Comparison of ENCODE assay signal across 8 mouse cellular contexts in genomic region chr12:55473250-55474208, GRCm38 (mm10). TPM values are rescaled to one million over a fixed set of nuclear protein-coding genes. Genes with fewer than 3 reads are reported as not detected.
DNase-seq lines count a peak whose midpoint lies in the region; ATAC-seq lines count a peak whose summit lies in the region.

No protein-coding gene starts in this region.

- H3K4me2 ChIP-seq in neural tube, embryonic 13.5 days: no peak overlapping the region
- no peak overlapping the region for H3K4me2 ChIP-seq in neural tube, embryonic 15.5 days
- H3K4me2 ChIP-seq in hindbrain, embryonic 12.5 days (replicated peaks): no peak overlapping the region
- no peak overlapping the region for H3K4me2 ChIP-seq in liver, embryonic 12.5 days
- H3K4me2 ChIP-seq in stomach, embryonic 16.5 days (ENCODE audit: low read depth, low read length): no peak overlapping the region

- no peaks in the 10 kb centered on the region for H3K36me3 ChIP-seq in neural tube, embryonic 13.5 days
- no peaks in the 10 kb centered on the region for H3K36me3 ChIP-seq in neural tube, embryonic 15.5 days
- no peaks in the 10 kb centered on the region for H3K36me3 ChIP-seq in hindbrain, embryonic 12.5 days
- H3K36me3 ChIP-seq in liver, embryonic 12.5 days: no peaks in the 10 kb centered on the region
- H3K36me3 ChIP-seq in stomach, embryonic 16.5 days (ENCODE audit: control insufficient read depth, insufficient read depth, low read length): no peaks in the 10 kb centered on the region

- no peak overlapping the region for H3K27ac ChIP-seq in neural tube, embryonic 13.5 days (replicated peaks)
- no peak overlapping the region; the same call in 1 of the 2 replicates for H3K27ac ChIP-seq in neural tube, embryonic 15.5 days (replicated peaks)
- no peak overlapping the region for H3K27ac ChIP-seq in hindbrain, embryonic 12.5 days
- H3K27ac ChIP-seq in liver, embryonic 12.5 days: no peak overlapping the region
- peak overlapping the region; percentile 2; the same call in 1 of the 2 replicates for H3K27ac ChIP-seq in stomach, embryonic 16.5 days (ENCODE audit: low read length)

- peak; percentile 79 for DNase-seq in gastrocnemius, adult 18-20 months (ENCODE audit: low spot score)
- DNase-seq in Muller cell, postnatal 12 days (ENCODE audit: inconsistent ontology term): no peak
- DNase-seq in natural killer cell, adult 2 months (ENCODE audit: low spot score in 2 of 2): no peak

- peak; percentile 53; the same call in 1 of the 2 replicates for ATAC-seq in neural tube, embryonic 13.5 days (ENCODE audit: low read depth)
- no peak for ATAC-seq in neural tube, embryonic 15.5 days (ENCODE audit: low FRiP score)
- no peak for ATAC-seq in hindbrain, embryonic 12.5 days (ENCODE audit: low FRiP score)
- peak; percentile 32; the same call in 1 of the 2 replicates for ATAC-seq in liver, embryonic 12.5 days
- ATAC-seq in stomach, embryonic 16.5 days (ENCODE audit: insufficient read depth, low FRiP score): peak; percentile 67

- H3K4me3 ChIP-seq in neural tube, embryonic 13.5 days: no peak overlapping the region
- H3K4me3 ChIP-seq in neural tube, embryonic 15.5 days (replicated peaks): no peak overlapping the region
- no peak overlapping the region for H3K4me3 ChIP-seq in hindbrain, embryonic 12.5 days
- H3K4me3 ChIP-seq in liver, embryonic 12.5 days: no peak overlapping the region
- no peak overlapping the region for H3K4me3 ChIP-seq in stomach, embryonic 16.5 days (replicated peaks; ENCODE audit: low read length)

- 13% methylated on average over 8 of the region's 8 CpGs for WGBS in neural tube, embryonic 13.5 days
- WGBS in neural tube, embryonic 15.5 days: 14% methylated on average over 8 of the region's 8 CpGs
- 21% methylated on average over 8 of the region's 8 CpGs for WGBS in hindbrain, embryonic 12.5 days
- 23% methylated on average over 8 of the region's 8 CpGs for WGBS in liver, embryonic 12.5 days (ENCODE audit: insufficient replicate concordance)
- WGBS in stomach, embryonic 16.5 days: 25% methylated on average over 8 of the region's 8 CpGs

- H3K9me3 ChIP-seq in neural tube, embryonic 13.5 days: no peaks in the 10 kb centered on the region
- no peaks in the 10 kb centered on the region for H3K9me3 ChIP-seq in neural tube, embryonic 15.5 days (replicated peaks)
- H3K9me3 ChIP-seq in hindbrain, embryonic 12.5 days (replicated peaks): no peaks in the 10 kb centered on the region
- H3K9me3 ChIP-seq in liver, embryonic 12.5 days (replicated peaks): no peaks in the 10 kb centered on the region
- no peaks in the 10 kb centered on the region for H3K9me3 ChIP-seq in stomach, embryonic 16.5 days (replicated peaks; ENCODE audit: control insufficient read depth, low read length)

- H3K4me1 ChIP-seq in neural tube, embryonic 13.5 days (replicated peaks): peaks cover 8% of the 10 kb centered on the region; the same call in 1 of the 2 replicates
- H3K4me1 ChIP-seq in neural tube, embryonic 15.5 days: peaks cover 4% of the 10 kb centered on the region; the same call in 1 of the 2 replicates
- H3K4me1 ChIP-seq in hindbrain, embryonic 12.5 days: peaks cover 11% of the 10 kb centered on the region
- H3K4me1 ChIP-seq in liver, embryonic 12.5 days: peaks cover 18% of the 10 kb centered on the region
- peaks cover 12% of the 10 kb centered on the region; the same call in 1 of the 2 replicates for H3K4me1 ChIP-seq in stomach, embryonic 16.5 days (ENCODE audit: control insufficient read depth, insufficient read depth, low read length)

- no peak overlapping the region for H3K9ac ChIP-seq in neural tube, embryonic 13.5 days
- no peak overlapping the region for H3K9ac ChIP-seq in neural tube, embryonic 15.5 days (replicated peaks)
- H3K9ac ChIP-seq in hindbrain, embryonic 12.5 days: peak overlapping the region; percentile 8; the same call in 1 of the 2 replicates
- no peak overlapping the region for H3K9ac ChIP-seq in liver, embryonic 12.5 days
- no peak overlapping the region for H3K9ac ChIP-seq in stomach, embryonic 16.5 days (ENCODE audit: low read length)

- no peaks in the 10 kb centered on the region for H3K27me3 ChIP-seq in neural tube, embryonic 13.5 days
- H3K27me3 ChIP-seq in neural tube, embryonic 15.5 days (replicated peaks): no peaks in the 10 kb centered on the region
- H3K27me3 ChIP-seq in hindbrain, embryonic 12.5 days: no peaks in the 10 kb centered on the region; the same call in 1 of the 2 replicates
- peaks cover 16% of the 10 kb centered on the region for H3K27me3 ChIP-seq in liver, embryonic 12.5 days (replicated peaks)
- no peaks in the 10 kb centered on the region for H3K27me3 ChIP-seq in stomach, embryonic 16.5 days (ENCODE audit: control insufficient read depth, insufficient read depth, low read length)

RNA-seq across cellular contexts. Expression of gene Nfkbia, which starts 18.9 kb away (rescaled TPM):
- 51.4 and 53.3 TPM in 2 replicates for polyA plus RNA-seq in neural tube, embryonic 13.5 days (2015; fragmentation: Nextera tagmentation; extraction: Ambion mirVana)
- polyA plus RNA-seq in neural tube, embryonic 15.5 days (2015; fragmentation: Nextera tagmentation; extraction: Ambion mirVana): 60.2 and 92.7 TPM in 2 replicates
- 10 to 100 TPM; 19.0 to 63.6 TPM for total RNA-seq in gastrocnemius, adult 18-20 months (2021)
- polyA plus RNA-seq in hindbrain, embryonic 12.5 days (2016; fragmentation: Nextera tagmentation; extraction: Ambion mirVana): 42.8 and 49.1 TPM in 2 replicates
- polyA plus RNA-seq in liver, embryonic 12.5 days (2016; fragmentation: Nextera tagmentation; extraction: Ambion mirVana): 14.5 and 15.7 TPM in 2 replicates
- 86.6 and 93.5 TPM in 2 replicates for polyA plus RNA-seq in stomach, embryonic 16.5 days (2015; fragmentation: Nextera tagmentation; extraction: Ambion mirVana)

Comparison
In these comparisons a context has a peak if more than half of its experiments do, and no peak if none do; other contexts are left out.
1. ATAC-seq: peak in neural tube, embryonic 13.5 days (single experiment), liver, embryonic 12.5 days (single experiment) and stomach, embryonic 16.5 days (single experiment); none in neural tube, embryonic 15.5 days (single experiment) and hindbrain, embryonic 12.5 days (single experiment).